Mouse (Mus musculus): ENCODE measurements around the gene Dennd1a.

The Dennd1a gene

GRCm38 (mm10) chr2:37838202-37838984, 448.8 kb downstream of the Dennd1a start:
- no peak for ATAC-seq (ENCODE audit: insufficient number of reproducible peaks, low FRiP score, low TSS enrichment)

GRCm38 (mm10) chr2:37837542-37837941, 449.6 kb downstream of the Dennd1a start:
- no peak for ATAC-seq (ENCODE audit: insufficient number of reproducible peaks, low FRiP score, low TSS enrichment)

- no peak for ATAC-seq (ENCODE audit: insufficient number of reproducible peaks, low FRiP score, low TSS enrichment)
Observed at GRCm38 (mm10) chr2:37836926-37837325, 450.3 kb downstream of the Dennd1a start.

GRCm38 (mm10) chr2:37832253-37832652, 454.9 kb downstream of the Dennd1a start:
- ATAC-seq (ENCODE audit: insufficient number of reproducible peaks, low FRiP score, low TSS enrichment) = no peak

- no peak for ATAC-seq (ENCODE audit: insufficient number of reproducible peaks, low FRiP score, low TSS enrichment)
Observed at GRCm38 (mm10) chr2:37829758-37830275, 457.4 kb downstream of the Dennd1a start.

GRCm38 (mm10) chr2:37823826-37824225, 463.4 kb downstream of the Dennd1a start:
- ATAC-seq (ENCODE audit: insufficient number of reproducible peaks, low FRiP score, low TSS enrichment) = no peak

GRCm38 (mm10) chr2:37822122-37822521, 465.1 kb downstream of the Dennd1a start:
- no peak for ATAC-seq (ENCODE audit: insufficient number of reproducible peaks, low FRiP score, low TSS enrichment)

- no peak for ATAC-seq (ENCODE audit: insufficient number of reproducible peaks, low FRiP score, low TSS enrichment)
Observed at GRCm38 (mm10) chr2:37819526-37820152, 467.6 kb downstream of the Dennd1a start.

- ATAC-seq (ENCODE audit: insufficient number of reproducible peaks, low FRiP score, low TSS enrichment) = no peak
Observed at GRCm38 (mm10) chr2:37818761-37819525, 468.2 kb downstream of the Dennd1a start.

- ATAC-seq (ENCODE audit: insufficient number of reproducible peaks, low FRiP score, low TSS enrichment) = no peak
Observed at GRCm38 (mm10) chr2:37815676-37816075, 471.5 kb downstream of the Dennd1a start.

- no peak for ATAC-seq (ENCODE audit: insufficient number of reproducible peaks, low FRiP score, low TSS enrichment)
Observed at GRCm38 (mm10) chr2:37814820-37815361, 472.3 kb downstream of the Dennd1a start.

- ATAC-seq (ENCODE audit: insufficient number of reproducible peaks, low FRiP score, low TSS enrichment) = peak; percentile 21
Observed at GRCm38 (mm10) chr2:37812401-37812800, 474.8 kb downstream of the Dennd1a start.

GRCm38 (mm10) chr2:37811682-37812081, 475.5 kb downstream of the Dennd1a start:
- no peak for ATAC-seq (ENCODE audit: insufficient number of reproducible peaks, low FRiP score, low TSS enrichment)

- ATAC-seq (ENCODE audit: insufficient number of reproducible peaks, low FRiP score, low TSS enrichment) = peak; percentile 75
Observed at GRCm38 (mm10) chr2:37802610-37803212, 484.5 kb downstream of the Dennd1a start.

- ATAC-seq (ENCODE audit: insufficient number of reproducible peaks, low FRiP score, low TSS enrichment) = no peak
Observed at GRCm38 (mm10) chr2:37801687-37802086, 485.5 kb downstream of the Dennd1a start.

- ATAC-seq (ENCODE audit: insufficient number of reproducible peaks, low FRiP score, low TSS enrichment) = peak; percentile 18; the same call in 1 of the 2 replicates
Observed at GRCm38 (mm10) chr2:37799137-37799536, 488.1 kb downstream of the Dennd1a start.

GRCm38 (mm10) chr2:37797046-37797445, 490.1 kb downstream of the Dennd1a start:
- no peak for ATAC-seq (ENCODE audit: insufficient number of reproducible peaks, low FRiP score, low TSS enrichment)

- no peak for ATAC-seq (ENCODE audit: insufficient number of reproducible peaks, low FRiP score, low TSS enrichment)
Observed at GRCm38 (mm10) chr2:37796021-37796420, 491.2 kb downstream of the Dennd1a start.

GRCm38 (mm10) chr2:37791340-37791739, 495.9 kb downstream of the Dennd1a start:
- no peak for ATAC-seq (ENCODE audit: insufficient number of reproducible peaks, low FRiP score, low TSS enrichment)

GRCm38 (mm10) chr2:37790738-37791137, 496.5 kb downstream of the Dennd1a start:
- ATAC-seq (ENCODE audit: insufficient number of reproducible peaks, low FRiP score, low TSS enrichment) = no peak

All from cerebellum, adult (tissue).